Mouse (Mus musculus): Measurements from ENCODE around the gene Ipo11.

DNA sequence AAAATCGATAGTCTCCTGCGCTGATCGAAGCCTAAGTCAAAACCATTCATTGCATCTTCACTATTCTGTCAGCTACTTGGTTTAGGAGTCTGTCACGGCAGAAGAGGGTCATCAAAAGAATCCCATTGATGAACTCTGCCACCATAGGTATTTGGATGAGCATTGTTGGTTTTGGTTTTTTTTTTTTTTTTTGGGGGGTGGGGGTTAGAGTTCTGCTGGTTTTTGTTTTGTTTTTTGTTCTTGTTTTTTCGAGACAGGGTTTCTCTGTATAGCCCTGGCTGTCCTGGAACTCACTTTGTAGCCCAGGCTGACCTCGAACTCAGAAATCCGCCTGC is 347 bp upstream of the Ipo11 start:
- TF ChIP-seq CTCF (IDR thresholded peaks at IDR 0.05; ENCODE audit: low read depth) (no peak), EP300 (IDR thresholded peaks at IDR 0.05; ENCODE audit: low read depth) (no peak)
